Mouse (Mus musculus) right cerebral cortex, postnatal 25 days (tissue): ENCODE data around the gene Timp3.

ENCODE experiments used
- DNase-seq: peaks from one replicate; pipeline ENCODE4 v3.0.0; 2022

Gene Timp3

DNA sequence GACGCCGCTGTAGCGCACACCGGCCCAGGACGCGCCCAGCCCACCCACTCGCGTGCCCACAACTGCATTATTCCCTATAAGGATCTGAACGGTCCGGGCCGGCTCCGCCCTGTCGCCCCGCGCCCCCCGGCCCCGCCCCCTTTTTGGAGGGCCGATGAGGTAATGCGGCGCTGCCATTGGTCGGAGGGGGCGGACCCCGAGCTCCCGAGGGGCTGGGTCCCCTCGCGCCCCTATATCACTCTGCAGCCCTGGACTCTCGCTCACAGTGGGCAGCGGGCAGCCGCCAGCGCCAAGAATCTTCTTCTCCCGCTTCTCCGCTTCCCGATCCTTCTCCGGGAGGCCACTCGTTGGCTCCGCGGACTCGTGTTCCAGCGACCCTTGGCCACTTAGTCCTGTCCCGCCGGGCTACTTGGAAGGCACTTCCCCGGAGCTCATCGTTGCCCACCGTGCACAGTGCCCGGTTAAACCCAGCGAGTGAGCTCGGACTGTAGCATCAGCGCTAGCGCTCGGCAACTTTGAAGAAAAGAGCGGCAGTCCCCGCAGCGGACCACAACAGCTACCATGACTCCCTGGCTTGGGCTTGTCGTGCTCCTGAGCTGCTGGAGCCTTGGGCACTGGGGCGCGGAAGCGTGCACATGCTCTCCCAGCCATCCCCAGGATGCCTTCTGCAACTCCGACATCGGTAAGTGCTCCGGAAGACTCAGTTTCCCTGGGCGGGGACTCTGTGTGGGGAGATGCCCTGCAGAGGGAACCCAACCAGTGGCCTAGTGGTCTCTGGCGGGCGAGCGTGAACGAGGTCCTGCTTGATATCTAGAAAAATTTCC is at the start of gene Timp3:
Gene Timp3, plus strand, starts transcription at position 80 of the 824 bp plus-strand sequence.
- peak; percentile 59 for DNase-seq

DNA sequence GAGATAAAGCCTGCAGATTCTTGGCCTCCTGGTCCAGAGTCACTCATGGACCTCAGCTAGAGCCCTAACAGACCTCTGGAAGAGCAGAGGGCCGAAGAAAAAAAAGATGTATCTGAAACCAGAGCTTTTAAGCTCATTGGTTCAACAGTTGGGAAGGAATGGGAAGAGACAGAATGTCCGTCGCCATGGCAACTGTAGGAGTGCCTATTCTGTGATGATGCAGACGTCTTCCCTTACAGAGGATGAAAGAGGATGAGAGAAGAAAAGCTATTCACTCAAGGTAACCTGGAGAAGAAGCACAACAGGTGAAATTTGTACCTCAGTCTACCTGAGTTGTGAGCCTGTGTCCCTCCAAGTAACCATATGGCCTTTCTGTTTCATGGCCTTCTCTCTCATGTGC is 44.0 kb upstream of the Timp3 start:
- peak; percentile 24 for DNase-seq

DNA sequence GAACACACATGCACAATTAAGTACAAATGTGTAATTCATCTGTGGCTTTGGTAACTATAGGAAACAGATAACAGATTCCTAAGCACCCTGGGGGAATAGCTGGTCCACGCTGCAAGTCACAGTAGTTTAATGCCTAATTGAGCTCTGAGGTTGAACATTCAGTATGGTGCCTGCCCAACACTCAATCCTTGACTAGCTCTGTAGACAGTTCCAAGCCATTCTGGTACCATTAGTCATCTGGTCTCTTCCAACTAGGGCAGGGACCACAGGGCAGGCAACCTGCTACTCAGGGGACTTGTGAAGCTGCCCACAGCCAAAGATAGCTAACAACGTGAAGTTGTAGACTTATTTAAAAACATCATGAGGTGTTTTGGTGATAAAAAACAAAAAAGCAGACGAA is 43.1 kb upstream of the Timp3 start:
- DNase-seq: no peak

DNA sequence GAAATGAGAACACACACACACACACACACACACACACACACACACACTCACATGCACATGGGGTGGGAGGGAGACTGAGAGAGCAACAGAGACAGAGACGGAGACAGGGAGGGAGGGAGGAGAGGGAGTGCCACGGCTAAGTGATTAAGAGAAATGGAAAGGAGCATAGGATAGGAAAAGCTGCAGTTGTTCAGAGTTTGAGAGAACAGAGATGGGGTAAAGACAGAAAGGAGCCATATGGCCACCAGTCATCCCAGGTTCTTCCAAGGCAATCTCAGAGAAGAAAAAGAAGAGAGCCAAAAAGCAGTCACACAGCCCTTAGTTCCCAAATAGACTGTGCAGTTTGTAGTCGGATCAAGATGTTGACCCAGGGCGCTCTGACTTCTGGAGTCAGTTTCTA is 42.1 kb upstream of the Timp3 start:
- no peak for DNase-seq

DNA sequence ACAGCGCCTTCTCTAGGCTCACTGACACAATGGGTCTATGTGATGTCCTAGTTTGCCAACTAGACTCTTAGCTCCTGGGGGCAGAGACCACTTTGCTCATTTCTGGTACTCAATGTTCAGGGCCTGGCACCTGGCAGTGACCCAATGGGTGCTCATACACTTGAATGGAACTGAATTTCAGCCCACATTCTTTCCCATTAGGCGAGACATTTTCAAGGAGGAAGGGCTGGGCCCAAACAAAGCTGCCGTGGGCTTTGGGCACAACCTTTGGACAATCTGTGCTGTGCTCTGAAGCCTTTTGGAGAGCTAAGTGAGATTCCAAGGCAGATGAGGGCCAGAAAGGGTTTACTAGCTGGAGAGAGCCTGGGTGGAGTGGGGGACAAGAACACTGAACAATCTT is 41.2 kb upstream of the Timp3 start:
- no peak for DNase-seq

- no peak for DNase-seq
These were observed 38.4 kb upstream of the Timp3 start for GRCm38 (mm10) chr10:86261725-86262124.

GRCm38 (mm10) chr10:86264618-86265017 is 35.6 kb upstream of the Timp3 start:
- DNase-seq: no peak

DNA sequence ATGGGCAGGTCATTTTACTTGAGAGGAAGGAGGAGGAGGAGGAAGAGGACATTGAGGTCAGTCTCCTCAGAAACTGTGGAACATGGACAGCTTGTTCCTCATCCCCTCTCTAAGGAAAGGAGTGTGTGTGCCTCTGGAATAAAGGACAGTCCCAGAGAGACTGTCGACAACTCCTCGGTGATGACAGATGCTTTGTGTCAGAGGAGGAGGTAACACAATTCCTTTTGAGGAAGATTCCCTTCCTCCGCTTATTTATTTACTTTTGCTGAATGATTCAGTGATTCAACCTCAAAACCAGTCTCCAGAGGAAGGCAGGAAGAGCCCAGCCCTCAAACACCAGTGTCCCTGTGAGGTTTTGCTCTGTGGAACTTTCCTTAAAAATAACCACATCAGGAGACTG is 29.9 kb upstream of the Timp3 start:
- DNase-seq: no peak

- no peak for DNase-seq
These were observed 27.3 kb upstream of the Timp3 start for GRCm38 (mm10) chr10:86272826-86273225.

DNA sequence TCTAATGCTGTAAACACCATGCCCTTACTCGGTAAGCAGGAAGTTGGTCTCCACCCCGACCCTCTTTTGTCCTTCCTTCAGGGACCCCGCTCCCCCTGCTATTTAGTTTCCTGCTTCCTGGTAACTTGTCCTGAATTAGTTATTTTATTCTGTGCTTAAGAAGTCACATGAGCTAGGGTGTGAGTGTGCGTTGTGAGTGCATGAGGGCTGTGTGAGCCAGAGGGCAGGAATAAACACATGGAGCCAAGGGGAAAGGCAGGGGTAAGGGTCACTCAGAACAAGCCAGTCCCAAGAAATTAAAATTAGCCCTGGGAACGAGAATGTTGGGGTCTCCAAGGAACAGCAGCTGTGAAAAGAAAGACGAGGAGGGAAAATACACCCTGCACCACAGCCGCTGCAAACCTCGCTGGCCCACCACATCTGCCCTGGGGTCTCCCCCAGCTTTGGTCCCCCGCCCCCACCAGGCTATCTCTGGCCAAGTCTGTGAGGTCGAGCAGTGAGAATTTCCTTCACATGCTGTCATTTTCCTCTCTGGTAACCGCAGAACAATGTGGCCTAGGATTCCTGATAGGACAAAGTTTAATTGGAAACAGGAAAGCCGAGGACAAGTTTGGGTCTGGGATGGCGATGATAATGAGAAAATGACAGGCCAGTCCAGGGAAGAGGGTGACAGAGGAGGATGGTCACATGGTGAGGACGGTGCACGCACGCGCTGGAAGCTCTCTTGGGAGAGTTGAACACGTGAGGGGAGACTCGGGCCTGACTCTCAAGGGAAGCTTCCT is 26.6 kb upstream of the Timp3 start:
- DNase-seq: no peak

DNA sequence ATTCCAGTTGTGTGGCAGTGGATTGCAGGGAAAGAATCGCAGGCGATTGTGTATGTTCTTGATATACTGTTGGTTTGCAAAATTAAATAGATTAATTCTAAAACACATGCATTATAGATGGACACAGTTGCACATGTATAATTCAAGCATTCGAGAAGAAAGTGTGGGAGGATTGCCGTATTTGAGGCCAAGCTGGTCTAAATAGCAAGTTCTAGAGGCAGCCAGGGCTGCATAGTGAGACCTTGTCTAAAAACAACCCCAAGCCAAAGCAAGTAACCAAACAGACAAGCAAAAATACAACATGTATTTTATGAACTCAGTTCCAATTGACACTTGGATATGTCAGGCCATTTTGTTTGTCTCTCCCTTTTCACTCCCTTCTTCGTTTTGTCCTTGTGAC is 24.6 kb upstream of the Timp3 start:
- DNase-seq: no peak

DNA sequence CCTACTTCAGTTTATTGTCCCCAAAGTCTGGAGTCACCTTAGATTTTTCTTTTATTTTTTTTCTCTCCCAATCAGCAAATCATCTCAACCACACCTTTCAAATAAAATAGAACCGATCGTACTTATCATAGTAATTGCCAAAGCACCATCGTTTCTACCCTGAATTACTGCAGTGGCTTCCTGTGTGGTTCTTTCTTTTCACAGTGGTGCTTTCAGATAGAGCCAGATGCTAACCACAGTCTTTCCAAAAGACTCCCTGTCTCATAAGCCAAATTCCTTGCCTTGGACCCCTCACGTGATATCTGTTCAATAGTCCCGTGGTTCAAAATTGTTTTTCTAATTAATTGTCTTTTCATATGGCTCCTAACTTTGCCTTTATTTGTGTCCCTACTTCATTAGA is 22.8 kb upstream of the Timp3 start:
- DNase-seq: no peak

DNA sequence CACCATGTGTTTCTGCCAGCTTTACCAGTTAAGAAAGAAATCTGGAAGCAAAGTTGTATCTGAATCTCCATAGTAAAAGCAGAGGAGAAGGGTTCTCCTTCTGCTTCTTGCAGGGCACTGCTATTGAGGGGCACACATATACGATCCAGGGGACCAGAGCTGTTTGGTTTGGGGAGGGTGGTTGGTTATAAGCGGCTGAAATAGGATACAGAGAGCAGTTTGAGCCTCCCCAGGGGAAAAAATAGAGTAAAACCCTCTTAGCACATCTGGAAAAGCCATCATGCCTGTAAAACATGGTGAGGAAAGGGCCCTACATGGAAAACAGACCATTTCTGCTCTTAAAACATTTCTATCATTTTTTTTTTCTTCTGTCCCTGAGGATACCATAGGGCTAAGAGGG is 21.7 kb upstream of the Timp3 start:
- no peak for DNase-seq

DNA sequence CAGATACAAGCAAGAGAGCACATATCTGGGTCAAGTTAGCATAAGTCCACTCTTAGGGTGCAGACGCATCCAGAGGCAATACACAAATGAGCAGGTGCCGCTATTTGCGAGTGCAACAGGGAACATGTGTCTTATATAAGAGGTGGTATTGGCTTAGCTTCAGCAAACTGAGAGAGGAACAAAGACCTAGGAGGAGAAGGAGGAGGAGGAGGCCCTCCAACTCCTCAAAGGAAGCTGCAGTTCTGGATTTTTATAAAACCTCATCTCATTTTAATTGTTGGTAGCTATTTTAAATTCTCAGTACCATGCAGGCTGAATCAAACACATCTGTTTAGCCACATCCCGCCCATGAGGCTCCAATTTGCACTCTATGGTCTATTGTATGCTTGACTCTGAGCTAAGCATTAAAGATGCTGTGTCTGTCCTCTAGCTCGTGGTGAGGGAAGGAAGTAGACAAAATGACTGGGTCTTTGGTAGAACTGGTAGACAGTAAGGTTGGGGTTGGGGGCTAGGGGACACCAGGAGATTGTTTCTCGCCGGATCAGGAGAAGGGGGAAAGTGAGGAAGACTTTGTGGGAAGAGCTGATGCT is 20.5 kb upstream of the Timp3 start:
- DNase-seq: peak; percentile 14

DNA sequence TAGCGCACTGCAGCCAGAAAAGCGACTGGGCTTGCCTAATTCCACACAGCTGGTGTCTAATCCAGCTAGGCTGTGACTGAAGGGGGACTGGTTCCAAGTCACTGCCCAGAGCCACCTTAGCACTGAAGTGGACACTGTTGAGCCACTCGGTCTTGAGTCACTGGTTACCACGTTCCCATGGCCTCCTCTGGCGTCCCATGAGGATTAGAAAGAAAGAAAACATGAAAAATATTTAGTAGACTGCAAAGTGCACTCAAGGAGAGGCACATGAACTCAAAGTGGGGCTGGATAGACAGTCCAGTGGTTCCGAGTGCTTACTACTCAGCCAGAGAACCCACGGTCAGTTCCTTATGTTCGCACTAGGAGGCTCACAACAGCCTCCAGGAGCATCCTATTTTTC is 18.9 kb upstream of the Timp3 start:
- no peak for DNase-seq

DNA sequence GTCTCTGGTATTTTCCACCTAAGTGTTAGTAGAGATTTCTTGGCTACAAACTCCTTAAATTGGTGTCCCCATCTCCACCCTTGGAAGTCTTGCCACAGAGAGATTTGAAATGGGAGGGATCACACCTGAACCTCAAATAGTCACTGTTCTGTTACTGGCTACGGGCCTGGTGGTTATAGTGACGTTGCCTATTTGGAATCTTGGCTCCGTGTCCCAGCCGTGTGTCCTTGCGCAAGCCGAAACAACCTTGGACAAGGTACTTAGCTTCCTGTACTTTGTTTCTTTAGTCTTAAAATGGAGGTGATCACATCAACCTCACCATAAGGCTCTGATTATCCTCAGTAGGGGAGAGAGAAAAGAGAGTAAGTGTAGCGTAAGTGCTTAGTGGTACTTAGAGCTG is 13.7 kb upstream of the Timp3 start:
- DNase-seq: no peak

- no peak for DNase-seq
These were observed 9.9 kb upstream of the Timp3 start for GRCm38 (mm10) chr10:86290109-86290771.

- DNase-seq: no peak
These were observed 6.3 kb upstream of the Timp3 start for GRCm38 (mm10) chr10:86293880-86294279.

- DNase-seq: no peak
These were observed 5.4 kb upstream of the Timp3 start for GRCm38 (mm10) chr10:86294599-86295365.

DNA sequence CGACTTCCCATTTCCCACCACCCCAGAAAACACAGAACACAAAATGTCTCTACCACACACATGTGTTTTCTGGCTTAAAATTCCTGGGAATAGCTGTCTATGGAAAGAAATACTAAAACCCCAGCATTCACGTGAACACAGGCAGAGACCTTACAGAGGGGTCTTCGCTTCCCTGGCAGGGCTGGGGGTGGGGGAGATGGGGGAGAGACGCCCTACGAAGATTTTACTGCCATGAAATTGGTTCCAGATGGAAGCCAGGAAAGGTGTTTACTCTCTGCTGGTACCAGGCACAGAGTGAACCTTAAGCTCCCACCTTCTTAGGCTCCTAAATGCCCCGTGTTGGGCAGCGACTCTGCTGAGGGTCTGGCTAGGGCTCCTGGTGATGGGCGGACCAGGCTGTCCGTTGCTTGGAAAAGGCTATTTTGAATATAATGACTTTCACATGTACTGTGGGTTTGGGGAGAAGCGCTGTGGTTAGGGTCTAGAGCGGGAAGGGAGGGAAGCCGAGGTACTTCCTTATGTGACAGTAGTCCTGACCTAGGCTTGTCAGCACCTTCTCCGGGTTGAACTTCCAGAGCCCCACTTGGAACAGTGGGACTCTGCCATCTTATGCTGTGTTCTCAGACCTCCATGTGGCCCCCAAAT is 4.6 kb upstream of the Timp3 start:
- no peak for DNase-seq

- peak; percentile 82 for DNase-seq
These were observed 4.1 kb upstream of the Timp3 start for GRCm38 (mm10) chr10:86296111-86296510.

DNA sequence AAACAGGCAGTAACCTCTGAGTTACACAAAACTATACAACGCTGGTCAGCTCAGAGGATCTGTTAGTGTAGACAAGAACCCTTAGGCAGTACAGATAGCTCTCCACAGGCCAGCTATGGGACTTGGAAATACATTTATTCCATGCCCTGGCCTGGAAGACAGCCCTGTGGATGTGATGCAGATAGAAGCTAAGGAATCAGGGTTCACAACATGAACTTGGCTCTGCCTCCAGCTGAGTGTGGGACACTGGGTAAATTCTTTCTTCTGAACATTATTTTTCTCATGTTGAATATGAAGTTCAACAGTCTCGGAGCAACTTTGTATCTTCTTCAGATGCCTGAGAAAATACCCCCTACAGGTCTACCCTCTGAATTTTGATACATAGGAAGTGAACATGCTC is 2.9 kb upstream of the Timp3 start:
- DNase-seq: no peak
